Mouse (Mus musculus) G1E (cell line): ENCODE results near the gene Foxn2. TPM values are rescaled to one million over a fixed set of nuclear protein-coding genes. Genes with fewer than 3 reads are reported as not detected.

Experiments used
- ATAC-seq: 2 replicates; pipeline ENCODE4 v1.8.0; 2016; ENCODE audit warnings: mild to moderate bottlenecking; ENCODE audit not compliant: insufficient number of reproducible peaks, poor library complexity, low FRiP score, severe bottlenecking; ENCODE audit errors: extremely low read depth
- DNase-seq: peaks from one replicate; pipeline ENCODE4 v3.0.0; 2012; ENCODE audit warnings: low spot score
- H3K27me3 ChIP-seq: 2 replicates; pipeline ENCODE4 v1.6.1; 2012; ENCODE audit warnings: mild to moderate bottlenecking, low read length, inconsistent platforms; ENCODE audit not compliant: insufficient read depth
- H3K36me3 ChIP-seq: replicated peaks from 2 replicates; pipeline ENCODE3; 2012; ENCODE audit warnings: mild to moderate bottlenecking, inconsistent platforms
- H3K4me1 ChIP-seq: 2 replicates; pipeline ENCODE4 v1.6.1; 2012; ENCODE audit warnings: low read depth, low read length, inconsistent platforms, mixed read lengths; ENCODE audit not compliant: insufficient read depth
- H3K4me3 ChIP-seq: 2 replicates; pipeline ENCODE4 v1.5.1; 2012; ENCODE audit warnings: low read depth, mild to moderate bottlenecking, inconsistent platforms, low read length, moderate library complexity, mixed read lengths
- H3K9me3 ChIP-seq: replicated peaks from 2 replicates; pipeline ENCODE4 v1.6.1; 2012; ENCODE audit warnings: inconsistent platforms
- CTCF ChIP-seq: IDR thresholded peaks from 2 replicates; pipeline ENCODE4 v1.5.1; 2012; ENCODE audit warnings: low read depth, low read length, inconsistent platforms, mixed read lengths
- GATA1 ChIP-seq: IDR thresholded peaks from 2 replicates; pipeline ENCODE4 v1.6.1; 2012; ENCODE audit warnings: borderline replicate concordance, low read length, inconsistent platforms, mixed read lengths
- GATA2 ChIP-seq: IDR thresholded peaks from 2 replicates; pipeline ENCODE4 v1.6.1; 2012; ENCODE audit warnings: low read depth, low read length, inconsistent platforms, borderline replicate concordance
- POLR2AphosphoS5 ChIP-seq: IDR thresholded peaks from 2 replicates; pipeline ENCODE4 v1.6.1; 2012; ENCODE audit warnings: low read depth, low read length, inconsistent platforms; ENCODE audit not compliant: insufficient replicate concordance
- TAL1 ChIP-seq: conservative IDR thresholded peaks from 2 replicates; pipeline ENCODE4 v1.6.1; 2012; ENCODE audit warnings: low read depth, low read length, inconsistent platforms, mixed read lengths
- polyA plus RNA-seq: library from polyadenylated mRNA; stranded (reverse); fragments of >175 nt; gene quantifications from 2 replicates; pipeline ENCODE4 v1.2.3, GENCODE M21; 2012
- total RNA-seq, 2 experiments: library from RNA; stranded (forward) in 1 of 2; stranded (reverse) in 1 of 2; fragments of 200-1000 nt in 1 of 2; fragments of >200 nt in 1 of 2; fragmentation: Nextera tagmentation in 1 of 2; gene quantifications; 2 replicates each; pipeline ENCODE4 v1.2.3; 2014 to 2017

The Foxn2 gene
- total and polyA plus RNA-seq, 3 experiments: 18.8 to 43.9 (median 42.0) TPM

GRCm38 (mm10) chr17:88481587-88481986, 41.1 kb downstream of the Foxn2 start:
- TF ChIP-seq CTCF (no peak), POLR2AphosphoS5 (no peak), GATA2 (no peak), TAL1 (no peak)
- Histone ChIP-seq H3K36me3 (peaks cover 42% of the 10 kb centered on the region), H3K27me3 (no peaks in the 10 kb centered on the region), H3K4me3 (no peak overlapping the region), H3K4me1 (peaks cover 42% of the 10 kb centered on the region), H3K9me3 (no peaks in the 10 kb centered on the region)
- DNase-seq (peak; percentile 29), ATAC-seq (peak; percentile 74)

GRCm38 (mm10) chr17:88484539-88484938, 44.0 kb downstream of the Foxn2 start:
- ATAC-seq: no peak
- Histone ChIP-seq H3K36me3 (peaks cover 48% of the 10 kb centered on the region), H3K4me3 (no peak overlapping the region), H3K27me3 (no peaks in the 10 kb centered on the region), H3K9me3 (no peaks in the 10 kb centered on the region), H3K4me1 (peaks cover 31% of the 10 kb centered on the region)
- TF ChIP-seq POLR2AphosphoS5 (no peak), TAL1 (no peak), GATA1 (no peak), GATA2 (no peak), CTCF (no peak)
- no peak for DNase-seq

GRCm38 (mm10) chr17:88484951-88485350, 44.4 kb downstream of the Foxn2 start:
- Histone ChIP-seq H3K4me3 (no peak overlapping the region), H3K36me3 (peaks cover 48% of the 10 kb centered on the region), H3K4me1 (peaks cover 28% of the 10 kb centered on the region), H3K9me3 (no peaks in the 10 kb centered on the region), H3K27me3 (no peaks in the 10 kb centered on the region)
- ATAC-seq (no peak), DNase-seq (no peak)
- no peak for TF ChIP-seq TAL1
- TF ChIP-seq GATA2: no peak
- no peak for TF ChIP-seq GATA1
- no peak for TF ChIP-seq CTCF
- no peak for TF ChIP-seq POLR2AphosphoS5

- Histone ChIP-seq H3K27me3 (no peaks in the 10 kb centered on the region), H3K4me3 (no peak overlapping the region), H3K4me1 (no peaks in the 10 kb centered on the region), H3K9me3 (no peaks in the 10 kb centered on the region), H3K36me3 (peaks cover 69% of the 10 kb centered on the region)
- no peak for DNase-seq
- TF ChIP-seq GATA1 (no peak), POLR2AphosphoS5 (no peak), TAL1 (no peak), CTCF (no peak), GATA2 (no peak)
- no peak for ATAC-seq
These were observed 50.0 kb downstream of the Foxn2 start for GRCm38 (mm10) chr17:88490546-88490945.

GRCm38 (mm10) chr17:88491366-88492106, 51.0 kb downstream of the Foxn2 start:
- DNase-seq: no peak
- H3K4me1 ChIP-seq: no peaks in the 10 kb centered on the region
- no peak overlapping the region for H3K4me3 ChIP-seq
- no peak for ATAC-seq
- TF ChIP-seq GATA2 (no peak), TAL1 (no peak), GATA1 (no peak), POLR2AphosphoS5 (no peak), CTCF (no peak)
- no peaks in the 10 kb centered on the region for H3K9me3 ChIP-seq
- H3K36me3 ChIP-seq: peaks cover 64% of the 10 kb centered on the region
- H3K27me3 ChIP-seq: no peaks in the 10 kb centered on the region

DNA sequence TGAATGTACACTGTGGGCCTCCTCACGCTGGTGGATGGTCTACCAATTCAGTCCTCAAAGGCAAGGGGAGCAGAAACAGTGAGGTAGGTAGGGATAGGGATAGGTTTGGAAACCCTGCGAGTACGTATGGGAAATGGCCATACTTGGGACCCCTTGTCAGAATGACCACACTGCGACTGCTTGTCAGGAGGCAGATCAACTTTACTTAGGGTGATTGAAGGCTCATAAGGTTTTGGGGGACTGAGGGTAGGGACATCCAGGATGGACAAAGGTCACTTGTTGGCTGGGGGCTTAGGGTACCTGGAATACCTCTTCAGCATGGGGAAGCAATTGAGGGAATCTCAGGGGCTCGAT, 51.6 kb downstream of the Foxn2 start:
- H3K27me3 ChIP-seq: no peaks in the 10 kb centered on the region
- H3K4me3 ChIP-seq: no peak overlapping the region
- no peak for DNase-seq
- ATAC-seq: no peak
- H3K4me1 ChIP-seq: no peaks in the 10 kb centered on the region
- peaks cover 60% of the 10 kb centered on the region for H3K36me3 ChIP-seq
- TF ChIP-seq TAL1: no peak
- TF ChIP-seq GATA2: no peak
- TF ChIP-seq POLR2AphosphoS5: no peak
- TF ChIP-seq GATA1: no peak
- no peak for TF ChIP-seq CTCF
- no peaks in the 10 kb centered on the region for H3K9me3 ChIP-seq

- ATAC-seq (no peak), DNase-seq (no peak)
- TF ChIP-seq POLR2AphosphoS5 (no peak), GATA2 (no peak), GATA1 (no peak), CTCF (no peak), TAL1 (no peak)
- Histone ChIP-seq H3K4me3 (no peak overlapping the region), H3K9me3 (no peaks in the 10 kb centered on the region), H3K27me3 (no peaks in the 10 kb centered on the region), H3K36me3 (peaks cover 62% of the 10 kb centered on the region), H3K4me1 (no peaks in the 10 kb centered on the region)
These were observed 53.0 kb downstream of the Foxn2 start for GRCm38 (mm10) chr17:88493551-88493950.
